In genomic region chr11:80539056-80539455, GRCm38 (mm10) we compare ENCODE assay signal across 27 mouse cellular contexts.
DNase-seq lines count a peak whose midpoint lies in the region; ATAC-seq and TF ChIP-seq lines count a peak whose summit lies in the region.
"Had no signal": no experiment of that assay in that cellular context is flagged by ENCODE, and none has a peak within 500 bp of the region (broad histone marks: within the 10 kb centered on the region; RNA-seq: fewer than 3 reads in every experiment).

No protein-coding gene starts in this region.

- 88% methylated on average over 4 of the region's 4 CpGs for WGBS in forebrain, embryonic 11.5 days

- no peaks in the 10 kb centered on the region for H3K27me3 ChIP-seq in MEL (ENCODE audit: control insufficient read depth in 1 of 2, insufficient read depth in 2 of 2, low read length in 2 of 2)
- no peaks in the 10 kb centered on the region for H3K27me3 ChIP-seq in Patski
- H3K27me3 ChIP-seq in forebrain, embryonic 11.5 days (ENCODE audit: control insufficient read depth, insufficient read depth, low read length) = no peaks in the 10 kb centered on the region
- H3K27me3 ChIP-seq: embryonic facial prominence, embryonic 12.5 days; embryonic facial prominence, embryonic 15.5 days had no signal

- no peak for TF ChIP-seq RAD21 in MEL (IDR thresholded peaks at IDR 0.05; ENCODE audit: low read depth, low read length)

- H3K79me2 ChIP-seq in MEL (ENCODE audit: control insufficient read depth, insufficient read depth, low read length, poor library complexity) = no peaks in the 10 kb centered on the region

- H3K9me3 ChIP-seq in MEL (replicated peaks; ENCODE audit: insufficient read depth, low read length) = no peaks in the 10 kb centered on the region
- H3K9me3 ChIP-seq in forebrain, embryonic 11.5 days (ENCODE audit: control insufficient read depth, low read length) = no peaks in the 10 kb centered on the region
- H3K9me3 ChIP-seq: embryonic facial prominence, embryonic 12.5 days; embryonic facial prominence, embryonic 15.5 days; forebrain, embryonic 13.5 days had no signal

- peak; percentile 60 for ATAC-seq in Patski
- no peak for ATAC-seq in forebrain, embryonic 11.5 days (replicated peaks; ENCODE audit: low FRiP score)
- ATAC-seq: activated CD4-positive, CD25-positive, alpha-beta regulatory T cell, adult 4 months; forebrain, embryonic 13.5 days; forebrain, embryonic 16.5 days; hindbrain, postnatal 0 days; inflammation-experienced regulatory T-cells, adult 6 months; intestine, postnatal 0 days had no signal

- peak; percentile 93 for DNase-seq in 3T3-L1 (ENCODE audit: low read depth, low spot score)
- DNase-seq in MEL (ENCODE audit: low read depth, low spot score) = peak; percentile 67
- DNase-seq in Patski (ENCODE audit: low read depth, low spot score) = no peak
- DNase-seq in fibroblast of lung, adult 2 months (ENCODE audit: low read depth) = peak; percentile 6
- no peak for DNase-seq in B cell, adult 2 months
- DNase-seq in forebrain, embryonic 11.5 days (ENCODE audit: low spot score) = no peak
- DNase-seq in cerebellum, adult 18-20 months = no peak
- DNase-seq in urinary bladder, postnatal 4 days (ENCODE audit: low spot score in 2 of 2) = no peak
- DNase-seq: adrenal gland, adult 8-10 months; adrenal gland, postnatal 36 days; cerebellum, adult 2 months; cerebellum, adult 9-11 months; cerebellum, postnatal 25 days; gastrocnemius, postnatal 10 days; gastrocnemius, postnatal 36 days; heart, adult 2 months; kidney, adult 8-10 months had no signal

- in situ Hi-C loops in Patski (cut with MboI; ENCODE audit: low pct_unique_long_range_greater_than_20kb) = no loop called here

- TF ChIP-seq CTCF in MEL (IDR thresholded peaks at IDR 0.05 in 2 of 3, conservative IDR thresholded peaks at IDR 0.05 in 1 of 3; ENCODE audit: control insufficient read depth in 1 of 3, insufficient read depth in 1 of 3, low read depth in 2 of 3, low read length in 3 of 3, poor library complexity in 1 of 3, severe bottlenecking in 1 of 3) = no peak
- TF ChIP-seq CTCF in Patski (IDR thresholded peaks at IDR 0.05) = no peak

- H3K9ac ChIP-seq in MEL (ENCODE audit: control insufficient read depth, low read depth, low read length, poor library complexity, severe bottlenecking) = no peak overlapping the region
- H3K9ac ChIP-seq in forebrain, embryonic 11.5 days (ENCODE audit: low read length) = no peak overlapping the region
- H3K9ac ChIP-seq: embryonic facial prominence, embryonic 12.5 days; embryonic facial prominence, embryonic 15.5 days; forebrain, embryonic 13.5 days; hindbrain, embryonic 14.5 days had no signal

- H3K27ac ChIP-seq in MEL (ENCODE audit: control insufficient read depth, low read depth, low read length) = no peak overlapping the region
- H3K27ac ChIP-seq in forebrain, embryonic 11.5 days (ENCODE audit: low read depth, low read length) = no peak overlapping the region
- H3K27ac ChIP-seq: embryonic facial prominence, embryonic 12.5 days; embryonic facial prominence, embryonic 15.5 days; forebrain, embryonic 13.5 days; heart, adult 2 months; hindbrain, embryonic 14.5 days; hindbrain, postnatal 0 days had no signal

- POLR2A ChIA-PET in Patski (lab: Charles Lee) = interaction anchor here (0.6 kb wide), 1 partner anchor 23 kb away, joined by 3 read pairs; no protein-coding TSS in a partner anchor

- peaks cover 0 to 3% of the 10 kb centered on the region in 2 experiments; a peak in 2 of 4 replicates for H3K4me1 ChIP-seq in MEL (ENCODE audit: control insufficient read depth in 1 of 2, insufficient read depth in 2 of 2, low read length in 2 of 2)
- H3K4me1 ChIP-seq in forebrain, embryonic 11.5 days (replicated peaks; ENCODE audit: control insufficient read depth, insufficient read depth, low read length) = no peaks in the 10 kb centered on the region
- H3K4me1 ChIP-seq: embryonic facial prominence, embryonic 12.5 days; embryonic facial prominence, embryonic 15.5 days; forebrain, embryonic 13.5 days had no signal

- H3K36me3 ChIP-seq in MEL (ENCODE audit: control insufficient read depth in 1 of 2, insufficient read depth in 2 of 2, low read length in 2 of 2) = peaks cover 0 to 2% of the 10 kb centered on the region in 2 experiments; a peak in 1 of 4 replicates
- H3K36me3 ChIP-seq in forebrain, embryonic 11.5 days (ENCODE audit: control insufficient read depth, insufficient read depth, low read length) = no peaks in the 10 kb centered on the region
- H3K36me3 ChIP-seq: embryonic facial prominence, embryonic 12.5 days; embryonic facial prominence, embryonic 15.5 days had no signal

- H3K4me2 ChIP-seq in forebrain, embryonic 11.5 days (ENCODE audit: low read depth, low read length, severe bottlenecking) = no peak overlapping the region
- H3K4me2 ChIP-seq: embryonic facial prominence, embryonic 12.5 days; embryonic facial prominence, embryonic 15.5 days; forebrain, embryonic 13.5 days; heart, embryonic 11.5 days; hindbrain, embryonic 14.5 days had no signal

- no peak for TF ChIP-seq EP300 in MEL (IDR thresholded peaks at IDR 0.05; ENCODE audit: low read depth in 1 of 2, low read length in 2 of 2)

- CTCF ChIA-PET in Patski (lab: Charles Lee) = interaction anchor here (1.5 kb wide), 1 partner anchor 16 kb away, joined by 4 read pairs; no protein-coding TSS in a partner anchor

- no peak overlapping the region for H3K4me3 ChIP-seq in MEL (ENCODE audit: control insufficient read depth in 1 of 2, insufficient read depth in 1 of 2, low read depth in 2 of 2, low read length in 2 of 2)
- no peak overlapping the region for H3K4me3 ChIP-seq in forebrain, embryonic 11.5 days (ENCODE audit: low read depth, low read length)
- H3K4me3 ChIP-seq: embryonic facial prominence, embryonic 12.5 days; embryonic facial prominence, embryonic 15.5 days; forebrain, embryonic 13.5 days; heart, adult 2 months had no signal

- TF ChIP-seq POLR2A in MEL (IDR thresholded peaks at IDR 0.05; ENCODE audit: control insufficient read depth in 1 of 2, insufficient read depth in 1 of 2, low read depth in 1 of 2, low read length in 2 of 2, poor library complexity in 1 of 2) = no peak

TF ChIP-seq in MEL, 35 proteins besides CTCF, POLR2A, EP300 and RAD21:
- no peak for TF ChIP-seq NRF1 (IDR thresholded peaks at IDR 0.05; ENCODE audit: insufficient read depth, low read depth, low read length, poor library complexity, severe bottlenecking)
- TF ChIP-seq POLR2AphosphoS5 (IDR thresholded peaks at IDR 0.05; ENCODE audit: borderline replicate concordance, low read depth, low read length) = no peak
- TF ChIP-seq HCFC1 (IDR thresholded peaks at IDR 0.05; ENCODE audit: low read depth, low read length) = no peak
- no peak for TF ChIP-seq BHLHE40 (IDR thresholded peaks at IDR 0.05; ENCODE audit: borderline replicate concordance, low read depth, low read length)
- no peak for TF ChIP-seq ZKSCAN1 (IDR thresholded peaks at IDR 0.05; ENCODE audit: low read depth, low read length)
- no peak for TF ChIP-seq ELF1 (IDR thresholded peaks at IDR 0.05; ENCODE audit: low read depth, low read length)
- TF ChIP-seq MAX (IDR thresholded peaks at IDR 0.05; ENCODE audit: low read length) = 0 out of 2 replicates have a peak, but pooled peaks have one; percentile 24
TF ChIP-seq in MEL: peak in this region for 1.

Comparison
In these comparisons a context has a peak if more than half of its experiments do, and no peak if none do; other contexts are left out.
1. DNase-seq: peak in 3T3-L1 (single experiment), MEL (single experiment) and fibroblast of lung, adult 2 months (single experiment); none in Patski (single experiment), B cell, adult 2 months (0 of 2), forebrain, embryonic 11.5 days (single experiment), cerebellum, adult 18-20 months (0 of 2) and urinary bladder, postnatal 4 days (0 of 2).